Mouse (Mus musculus) heart, postnatal 25 days (tissue): ENCODE measurements around the gene Gm49388. TPM values are rescaled to one million over a fixed set of nuclear protein-coding genes. Genes with fewer than 3 reads are reported as not detected.
"Not testable (repeated sequence)": the region's sequence is repeated elsewhere in the genome, so short reads cannot be mapped to it uniquely, and the experiment has no call there.

ENCODE experiments used
- DNase-seq: peaks from one replicate; pipeline ENCODE4 v3.0.0; 2022; ENCODE audit warnings: low spot score
- intact Hi-C: fragments of 180-260 bp; cut with DNase I; formaldehyde crosslinking; loops from one replicate; pipeline ENCODE4 v1.15.1; 2025
- total RNA-seq, 2 experiments: library from RNA; stranded (reverse); gene quantifications; 2 replicates each; pipeline ENCODE4 v1.2.3; 2021

Gm49388 gene
- total RNA-seq, 2 experiments from 2014 or later = 2.0 to 3.6 TPM

DNA sequence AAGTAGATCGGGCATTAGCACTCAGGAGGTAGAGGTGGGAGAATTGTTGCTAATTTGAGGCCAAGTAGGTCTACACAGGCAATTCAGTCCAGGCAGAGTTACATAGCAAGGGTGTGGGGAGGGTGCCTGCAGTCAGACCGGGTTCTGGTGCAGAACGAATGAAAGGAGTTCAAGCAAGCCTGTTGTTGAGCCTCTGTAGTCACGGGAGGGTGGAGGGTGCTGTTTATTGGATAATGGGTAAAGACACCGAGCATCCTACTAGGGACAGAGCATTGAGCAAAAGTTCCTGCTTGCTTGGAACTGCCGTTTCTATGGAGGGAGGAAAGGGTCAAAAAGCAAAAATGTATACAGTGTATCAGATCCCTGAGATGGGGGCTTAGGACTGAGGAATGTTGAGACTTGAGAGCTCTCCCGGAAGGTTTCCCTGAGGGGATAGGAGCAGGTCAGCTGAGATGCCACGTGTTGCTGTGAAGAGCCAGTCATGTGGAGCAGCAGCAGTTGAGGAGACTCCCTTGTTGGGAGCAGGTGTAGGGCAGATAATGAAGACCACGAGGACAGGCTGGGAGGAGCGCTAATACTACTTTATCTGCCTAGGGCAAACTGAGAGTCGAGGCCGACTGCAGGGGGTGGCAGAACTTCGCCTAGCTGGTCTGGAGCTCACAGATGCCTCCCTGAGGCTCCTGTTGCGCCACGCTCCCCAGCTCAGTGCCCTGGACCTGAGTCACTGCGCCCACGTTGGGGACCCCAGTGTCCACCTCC, 18.4 kb upstream of the Gm49388 start:
- DNase-seq = no peak
- intact Hi-C loops = no loop called here

DNA sequence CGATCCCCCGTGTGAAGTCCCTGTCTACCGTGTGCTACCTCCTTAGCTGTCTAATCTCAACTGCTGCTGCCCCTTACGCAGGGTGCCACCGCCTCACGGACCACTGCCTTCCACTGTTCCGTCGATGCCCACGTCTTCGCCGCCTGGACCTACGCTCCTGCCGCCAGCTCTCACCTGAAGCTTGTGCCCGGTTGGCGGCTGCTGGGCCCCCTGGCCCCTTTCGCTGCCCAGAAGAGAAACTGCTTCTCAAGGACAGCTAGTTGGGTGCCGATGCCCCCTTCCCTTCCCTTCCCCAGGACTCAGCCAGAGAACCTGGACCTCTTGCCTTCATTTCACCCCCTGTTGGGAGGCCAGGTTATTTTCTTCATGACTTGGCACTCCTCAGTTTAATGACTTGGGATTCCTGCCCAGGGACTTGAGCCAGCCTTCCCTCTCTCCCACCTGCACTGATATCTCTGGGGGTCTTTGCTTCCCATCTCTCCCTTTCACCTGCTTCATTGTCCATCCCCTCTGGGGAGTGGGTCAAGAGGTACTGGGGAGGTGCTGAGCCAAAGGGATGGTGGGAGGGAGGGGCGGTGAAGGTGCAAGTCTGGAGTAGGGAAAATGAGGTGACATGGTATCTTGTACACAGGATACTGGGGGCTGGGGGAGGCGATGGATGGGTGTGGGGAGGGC, 17.6 kb upstream of the Gm49388 start:
- DNase-seq = no peak
- intact Hi-C loops = no loop called here

DNA sequence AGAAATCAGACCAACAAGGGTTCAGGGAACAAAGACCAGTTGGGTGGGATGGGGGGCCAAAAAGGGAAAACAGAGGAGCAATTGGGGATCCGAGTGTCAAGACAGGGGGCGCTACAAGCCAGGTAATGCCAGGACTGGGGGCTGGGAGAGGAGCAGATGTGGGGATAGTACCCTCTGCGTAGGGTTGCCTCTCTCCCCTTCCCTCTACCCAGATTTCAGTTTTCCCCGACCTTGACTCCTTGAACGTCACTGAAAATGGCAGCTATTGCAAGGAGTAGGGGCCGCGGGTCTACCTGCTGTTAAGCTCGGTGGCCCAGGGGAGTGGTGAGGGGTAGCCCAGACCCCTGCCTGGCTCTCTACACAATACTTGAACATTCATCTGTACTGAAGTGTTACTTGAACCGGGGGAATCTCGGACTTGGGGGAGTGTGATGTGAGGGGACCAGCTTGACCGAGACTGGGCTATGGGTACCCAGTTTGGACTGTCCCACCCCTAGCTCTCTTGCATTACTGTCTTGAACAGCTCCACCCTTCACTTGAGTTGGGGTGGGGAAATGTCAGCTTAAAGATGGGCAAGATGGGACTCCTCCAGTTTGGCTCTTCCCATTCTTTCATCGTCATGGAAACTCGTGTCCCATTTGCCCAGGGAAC, 16.9 kb upstream of the Gm49388 start:
- intact Hi-C loops = no loop called here
- DNase-seq = no peak

DNA sequence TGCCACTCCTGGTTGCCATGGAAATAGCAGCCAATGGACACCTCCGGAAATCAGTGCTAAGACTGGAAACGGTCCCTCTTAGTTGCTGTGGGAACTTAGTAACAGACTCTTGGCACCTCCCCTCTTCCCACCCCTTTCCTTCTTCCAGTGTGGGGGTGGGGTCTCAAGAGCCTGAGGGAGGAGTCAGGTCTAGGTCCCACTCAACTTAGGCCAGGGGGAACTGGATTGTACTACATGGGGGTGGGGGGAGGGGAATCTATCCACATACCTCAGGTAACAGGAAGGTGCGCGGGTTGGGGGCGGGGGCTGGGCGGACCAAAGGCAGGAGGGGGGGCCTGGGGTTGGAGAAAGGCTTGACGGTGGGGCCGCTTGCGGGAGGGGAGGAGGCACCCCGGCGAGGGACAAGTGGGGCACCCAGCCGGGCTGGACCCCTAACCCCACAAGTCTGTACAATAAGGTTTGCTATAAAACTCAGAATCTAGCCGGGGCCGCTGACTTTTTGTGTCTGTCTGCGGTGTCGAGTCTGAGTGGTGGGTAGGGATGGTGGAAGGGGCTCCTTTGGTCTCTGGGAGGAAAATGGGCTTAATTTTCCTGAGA, 16.3 kb upstream of the Gm49388 start:
- DNase-seq = peak; percentile 96
- intact Hi-C loops = no loop called here

DNA sequence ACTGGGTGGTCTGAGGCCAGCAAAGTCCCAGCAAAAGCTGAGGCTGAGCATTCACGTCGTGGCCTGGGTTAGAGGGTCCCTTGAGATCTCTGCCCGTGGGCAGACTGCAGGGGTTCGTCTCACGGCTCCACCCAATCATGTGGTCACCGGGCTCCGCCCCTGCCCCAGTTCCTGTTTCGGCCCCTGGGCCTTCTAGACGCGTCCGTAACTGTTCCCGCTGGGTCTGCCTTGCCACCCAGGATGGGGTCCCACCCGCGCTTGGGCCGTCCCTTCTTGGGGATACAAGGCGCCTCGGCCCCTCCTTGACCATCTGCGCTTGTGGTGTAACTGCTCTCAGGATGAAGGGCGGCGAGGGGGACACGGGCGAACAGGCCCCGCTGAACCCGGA, 15.8 kb upstream of the Gm49388 start, which contains the start of gene Orai3:
Orai3 (plus strand) TSS at position 165 of the 388 bp plus-strand sequence.
- DNase-seq = peak; percentile 88
- intact Hi-C loops = no loop called here

DNA sequence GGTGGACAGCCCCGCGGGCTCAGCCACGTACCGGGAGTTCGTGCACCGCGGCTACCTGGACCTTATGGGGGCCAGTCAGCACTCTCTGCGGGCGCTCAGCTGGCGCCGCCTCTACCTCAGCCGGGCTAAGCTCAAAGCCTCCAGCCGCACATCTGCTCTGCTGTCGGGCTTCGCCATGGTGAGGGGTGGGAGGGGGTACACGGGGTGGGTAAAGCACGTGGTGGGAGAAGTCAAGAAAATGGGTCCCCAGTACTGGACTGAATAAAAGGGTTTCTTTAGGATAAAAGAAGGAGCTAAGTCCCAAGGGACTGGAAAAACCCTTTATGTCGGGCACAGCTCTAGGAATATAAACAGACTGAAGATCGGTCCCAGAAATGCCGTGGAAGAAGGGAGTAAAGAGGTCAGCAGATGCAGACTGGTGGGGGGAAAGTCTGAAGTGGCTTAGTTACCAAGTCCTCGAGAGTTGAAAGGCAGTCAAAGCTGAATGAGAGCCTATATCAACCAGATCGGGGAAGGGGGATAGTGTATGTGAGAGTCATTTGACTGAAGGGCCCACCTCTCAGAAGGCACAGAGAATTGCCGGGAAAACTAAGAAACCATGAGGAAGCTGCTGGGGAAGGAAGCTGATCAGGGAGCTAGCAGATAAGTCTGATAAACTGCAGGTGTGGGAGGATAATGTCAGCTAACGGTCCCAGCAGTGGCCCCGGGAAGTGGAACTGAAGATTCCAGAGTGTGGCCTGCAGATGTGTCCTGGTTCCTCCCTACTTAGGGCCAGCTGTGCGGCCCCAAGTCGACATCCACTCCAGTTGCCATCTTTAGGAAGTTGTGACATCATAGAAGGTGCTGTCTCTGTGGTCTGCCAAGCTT, 15.1 kb upstream of the Gm49388 start:
- intact Hi-C loops = no loop called here
- DNase-seq = no peak

DNA sequence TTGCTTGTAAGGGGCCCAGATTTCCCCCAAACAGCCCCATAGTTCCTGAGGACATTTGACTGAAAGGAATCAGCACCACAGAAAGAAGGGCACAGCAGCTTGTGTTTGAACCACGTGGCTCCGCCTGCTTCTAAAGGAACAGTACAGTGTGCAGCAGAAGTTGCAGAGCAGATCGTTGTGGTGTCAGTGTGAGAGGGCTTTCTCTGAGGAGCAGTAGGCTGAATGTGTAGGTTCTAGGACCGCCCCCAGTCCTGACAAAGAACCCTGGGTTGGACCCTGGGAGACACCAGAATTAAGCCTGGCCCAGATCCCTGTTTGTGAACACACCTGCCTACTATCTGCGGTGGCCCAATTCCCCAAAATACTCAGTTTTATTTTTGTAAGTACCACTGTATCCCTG, 14.1 kb upstream of the Gm49388 start:
- DNase-seq = no peak
- intact Hi-C loops = no loop called here

DNA sequence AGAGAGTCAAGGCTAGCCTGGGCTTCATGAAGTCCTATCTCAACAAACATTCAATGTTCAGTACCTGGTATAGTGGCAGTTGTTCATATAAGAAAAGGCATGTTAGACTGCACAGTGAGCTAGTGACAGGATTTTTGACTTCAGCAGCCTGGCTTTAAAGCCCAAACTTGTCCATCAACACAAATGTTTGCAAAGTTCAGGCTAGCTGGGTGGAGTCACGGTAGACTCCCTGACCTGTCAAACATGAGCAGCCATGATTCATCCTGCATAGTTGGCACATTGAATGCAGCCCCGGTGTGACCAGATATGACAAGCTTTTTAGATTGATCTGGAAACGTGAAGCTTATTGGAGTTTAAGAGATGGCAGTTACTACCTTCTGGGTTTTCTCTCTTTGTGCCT, 13.3 kb upstream of the Gm49388 start:
- DNase-seq = no peak
- intact Hi-C loops = no loop called here

DNA sequence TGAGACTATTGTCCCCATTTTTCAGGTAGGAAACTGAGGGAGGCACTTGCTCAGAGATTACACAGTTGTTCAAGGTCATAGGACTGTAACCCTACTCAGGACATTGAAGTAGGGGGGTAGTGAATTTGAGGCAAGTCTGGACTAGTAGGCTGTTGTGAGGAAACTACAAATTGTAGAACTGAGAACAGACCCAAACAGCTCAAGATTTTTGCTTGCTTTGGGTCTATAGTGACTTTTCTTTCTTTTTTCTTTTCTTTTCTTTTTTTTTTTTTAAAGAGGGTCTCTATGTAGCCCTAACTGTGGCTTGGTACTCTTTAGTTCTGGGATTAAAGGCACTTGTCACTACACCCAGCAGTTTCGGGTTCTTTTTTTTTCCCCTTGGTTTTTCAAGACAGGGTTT, 12.9 kb upstream of the Gm49388 start:
- intact Hi-C loops = no loop called here
- no peak for DNase-seq

DNA sequence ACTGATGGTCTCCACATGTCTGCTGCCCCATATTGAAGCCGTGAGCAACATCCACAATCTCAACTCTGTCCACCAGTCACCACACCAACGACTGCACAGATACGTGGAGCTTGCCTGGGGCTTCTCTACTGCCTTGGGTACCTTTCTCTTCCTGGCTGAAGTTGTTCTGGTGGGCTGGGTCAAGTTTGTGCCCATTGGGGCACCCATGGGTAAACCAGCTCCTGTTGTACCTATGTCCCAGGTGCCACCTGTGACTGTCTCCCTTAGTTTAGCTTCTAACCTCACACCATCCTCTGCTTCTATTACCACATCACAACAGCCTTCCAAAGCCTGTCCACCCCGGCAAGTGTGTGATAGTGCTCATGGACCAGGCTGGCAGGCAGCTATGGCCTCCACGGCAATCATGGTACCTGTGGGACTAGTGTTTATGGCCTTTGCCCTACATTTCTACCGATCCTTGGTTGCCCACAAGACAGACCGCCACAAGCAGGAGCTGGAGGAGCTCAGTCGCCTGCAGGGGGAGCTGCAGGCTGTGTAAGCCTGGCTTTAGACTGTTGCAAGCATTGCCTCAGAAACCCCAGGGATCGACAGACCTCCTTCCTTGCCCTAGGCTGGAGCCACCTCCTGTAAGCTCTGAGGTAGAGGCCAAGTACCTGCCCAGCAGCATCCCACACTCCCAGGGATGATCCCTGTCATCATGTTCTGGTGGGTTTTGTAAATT, 11.6 kb upstream of the Gm49388 start:
- DNase-seq = no peak
- intact Hi-C loops = no loop called here

DNA sequence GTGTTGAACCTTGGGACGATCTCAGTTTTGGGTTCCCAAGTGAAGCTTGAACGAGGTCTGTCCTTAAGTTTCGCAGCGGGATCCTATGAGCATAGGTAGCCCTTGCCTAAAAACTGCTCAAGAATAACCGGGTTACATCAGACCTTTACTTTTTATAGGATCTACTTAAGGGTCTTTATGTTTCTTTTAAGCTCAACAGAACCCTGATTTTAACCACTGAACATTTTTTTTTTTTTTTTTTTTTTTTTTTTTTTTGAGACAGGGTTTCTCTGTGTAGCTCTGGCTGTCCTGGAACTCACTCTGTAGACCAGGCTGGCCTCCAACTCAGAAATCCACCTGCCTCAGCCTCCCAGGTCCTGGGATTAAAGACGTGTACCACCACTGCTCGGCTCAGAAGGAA, 9.6 kb upstream of the Gm49388 start:
- DNase-seq, intact Hi-C loops: not testable (repeated sequence)

DNA sequence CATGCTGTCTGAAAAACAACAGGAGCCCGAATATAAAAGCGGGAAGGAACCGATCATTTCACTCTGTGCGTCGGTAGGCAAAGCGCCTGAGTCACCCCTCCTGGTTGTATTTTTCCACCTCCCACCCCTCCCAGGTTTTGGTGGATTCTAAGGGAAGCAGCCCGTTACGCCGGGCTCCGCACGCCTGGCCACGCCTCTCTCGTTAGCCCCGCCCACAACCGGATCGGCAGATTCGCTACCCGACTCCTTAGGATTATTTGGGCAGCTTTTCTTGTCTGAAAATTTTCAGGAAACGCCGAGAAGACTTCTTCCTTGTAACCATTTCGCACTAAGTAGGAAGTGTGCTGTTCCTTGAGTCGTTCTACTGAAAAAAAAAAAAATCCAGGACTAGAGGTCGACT, 9.0 kb upstream of the Gm49388 start, which contains the start of gene Setd1a:
Setd1a (plus strand) TSS at position 245 of the 400 bp plus-strand sequence.
- peak; percentile 68 for DNase-seq

DNA sequence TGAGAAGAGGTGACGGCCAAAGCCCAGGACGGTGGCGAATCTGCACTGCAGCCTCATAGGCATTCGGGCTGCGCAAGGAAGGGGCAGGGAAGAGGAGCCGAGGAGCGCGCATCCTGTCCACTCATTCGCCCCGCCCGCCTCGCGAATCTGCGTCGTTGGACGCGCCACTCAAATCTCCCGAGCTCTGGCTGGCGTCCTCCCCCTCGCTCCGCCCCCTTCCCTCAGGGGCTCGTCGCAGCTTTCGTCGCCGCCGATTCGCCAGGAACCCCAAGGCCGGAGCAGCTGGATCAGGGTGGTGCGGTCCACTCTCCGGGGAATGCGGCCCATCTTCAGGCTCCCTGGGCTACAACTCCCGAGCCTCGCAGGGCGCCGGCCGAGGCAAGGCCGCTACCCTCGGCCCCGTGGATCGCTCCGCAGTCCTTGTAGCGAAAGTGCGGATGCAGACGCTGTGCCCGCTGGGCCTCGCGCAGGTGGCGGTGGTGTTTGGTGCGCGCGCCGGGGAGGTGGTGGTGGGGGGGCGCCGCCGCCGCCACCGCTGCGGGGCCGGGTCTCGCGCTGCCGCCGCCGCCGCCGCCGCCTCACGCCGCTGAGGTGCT, 8.4 kb upstream of the Gm49388 start:
- intact Hi-C loops = no loop called here
- DNase-seq = peak; percentile 93

More for the DNA sequence above, 9.0 kb upstream of the Gm49388 start, which contains the start of gene Setd1a:
- intact Hi-C loops = no loop called here

DNA sequence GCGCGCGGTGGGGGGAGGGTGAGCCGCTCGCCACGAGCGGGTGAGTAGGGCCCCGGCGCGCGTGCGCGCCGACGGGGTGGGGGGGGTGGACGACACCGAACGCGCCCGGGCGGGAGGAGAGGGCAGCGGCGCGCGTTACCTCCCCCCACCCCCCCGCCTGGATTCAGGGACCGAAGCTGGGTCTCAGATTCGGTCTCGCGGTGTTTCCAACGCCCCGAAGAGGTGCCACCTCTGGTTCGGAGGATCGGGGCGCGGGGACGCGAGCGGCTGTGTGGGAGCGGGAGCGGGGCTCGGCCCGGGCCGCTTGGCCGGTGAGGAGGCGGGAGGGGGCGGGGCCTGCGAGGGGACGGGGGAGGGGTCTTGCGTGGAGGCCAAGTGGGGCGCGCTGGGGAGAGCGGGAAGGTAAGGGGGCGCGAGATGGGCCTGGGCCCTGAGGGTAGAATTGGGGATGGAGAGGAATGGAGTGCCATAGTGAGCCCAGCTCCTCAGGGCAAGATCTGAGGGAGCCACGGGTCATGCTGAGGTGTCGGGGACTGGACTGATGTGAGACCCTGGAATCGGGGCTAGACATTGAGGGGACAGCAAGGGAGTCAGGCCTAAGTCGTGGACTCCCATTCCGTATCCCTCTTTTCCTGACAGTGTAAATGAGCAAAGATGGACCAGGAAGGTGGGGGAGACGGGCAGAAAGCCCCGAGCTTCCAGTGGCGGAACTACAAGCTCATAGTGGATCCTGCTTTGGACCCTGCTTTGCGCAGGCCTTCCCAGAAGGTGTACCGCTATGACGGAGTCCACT, 7.7 kb upstream of the Gm49388 start:
- intact Hi-C loops = no loop called here

DNA sequence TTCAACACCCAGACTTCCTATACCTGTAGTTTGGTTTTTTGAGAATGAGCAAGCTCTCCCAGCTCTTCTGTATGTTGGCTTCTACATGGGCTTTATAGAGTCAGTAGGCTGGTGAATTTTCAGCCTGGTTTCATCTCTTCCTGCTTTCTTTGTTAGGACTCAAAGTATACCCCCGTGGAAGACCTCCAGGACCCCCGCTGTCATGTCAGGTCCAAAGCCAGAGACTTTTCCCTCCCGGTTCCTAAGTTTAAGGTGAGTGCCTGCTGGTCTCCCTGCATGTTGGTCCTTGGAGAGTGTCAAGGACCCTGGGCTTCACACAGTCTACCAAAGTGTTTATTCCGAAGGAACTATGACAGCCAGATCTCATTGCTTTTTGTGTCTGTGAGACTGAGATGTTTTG, 7.1 kb upstream of the Gm49388 start:
- intact Hi-C loops = no loop called here
- no peak for DNase-seq

More for the DNA sequence above, 7.7 kb upstream of the Gm49388 start:
- DNase-seq = no peak

DNA sequence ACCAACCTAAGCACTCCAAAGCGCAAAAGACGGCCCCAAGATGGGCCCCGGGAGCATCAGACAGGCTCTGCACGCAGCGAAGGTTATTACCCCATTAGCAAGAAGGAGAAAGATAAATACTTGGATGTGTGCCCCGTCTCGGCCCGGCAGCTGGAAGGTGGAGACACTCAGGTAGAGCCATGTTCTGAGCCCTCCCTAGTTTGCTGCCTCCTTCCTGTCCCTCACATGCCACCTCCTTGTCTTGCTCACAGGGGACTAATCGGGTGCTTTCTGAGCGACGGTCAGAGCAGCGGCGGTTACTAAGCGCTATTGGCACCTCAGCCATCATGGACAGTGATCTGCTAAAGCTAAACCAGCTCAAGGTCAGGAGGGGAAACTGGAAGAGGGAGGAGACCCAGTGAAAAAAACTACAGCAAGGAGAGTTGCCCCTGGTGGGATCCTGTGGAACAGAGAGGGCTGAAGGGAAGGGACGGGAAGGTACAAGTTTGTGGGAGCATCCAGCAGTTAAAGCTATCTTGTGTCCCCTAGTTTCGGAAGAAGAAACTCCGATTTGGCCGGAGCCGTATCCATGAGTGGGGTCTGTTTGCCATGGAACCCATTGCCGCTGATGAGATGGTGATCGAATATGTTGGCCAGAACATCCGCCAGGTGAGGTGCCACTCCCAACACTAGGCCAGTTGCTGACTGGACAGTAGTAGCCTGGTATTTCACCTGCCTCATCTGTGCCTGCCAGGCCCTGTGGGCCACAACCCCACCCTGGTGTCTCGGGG, 11.9 kb downstream of the Gm49388 start:
- intact Hi-C loops = loop anchor here (5.0 kb wide), 1 partner anchor 135 kb away; the partner anchor contains the start of gene Prss8
- no peak for DNase-seq

DNA sequence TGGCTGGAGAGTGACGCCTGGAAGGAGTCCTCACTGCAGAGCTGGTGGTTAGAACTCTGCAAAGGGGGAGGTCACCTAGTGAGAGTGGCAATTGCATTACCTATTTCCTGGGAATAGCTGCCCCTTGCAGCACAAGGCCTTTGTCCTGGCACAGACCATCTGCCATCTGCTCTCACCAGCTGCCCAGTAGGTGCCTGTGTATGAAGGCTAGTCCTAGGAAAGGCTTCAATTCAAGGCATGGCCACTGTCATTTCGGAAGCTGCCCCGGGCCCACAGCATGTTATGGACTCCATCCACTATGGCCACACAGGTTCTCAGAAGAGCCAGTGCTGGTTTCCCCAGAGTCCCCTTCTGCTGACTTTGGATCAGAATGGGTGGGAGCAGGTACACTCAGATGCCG, 13.2 kb downstream of the Gm49388 start:
- DNase-seq = no peak
- intact Hi-C loops = loop anchor here (2.0 to 5.0 kb wide), 2 partner anchors 78 to 134 kb away; partner anchors contain the start of genes Prss8, Zfp646 and Zfp668
